23 mouse cellular contexts compared by ENCODE assay signal in the genomic region with DNA sequence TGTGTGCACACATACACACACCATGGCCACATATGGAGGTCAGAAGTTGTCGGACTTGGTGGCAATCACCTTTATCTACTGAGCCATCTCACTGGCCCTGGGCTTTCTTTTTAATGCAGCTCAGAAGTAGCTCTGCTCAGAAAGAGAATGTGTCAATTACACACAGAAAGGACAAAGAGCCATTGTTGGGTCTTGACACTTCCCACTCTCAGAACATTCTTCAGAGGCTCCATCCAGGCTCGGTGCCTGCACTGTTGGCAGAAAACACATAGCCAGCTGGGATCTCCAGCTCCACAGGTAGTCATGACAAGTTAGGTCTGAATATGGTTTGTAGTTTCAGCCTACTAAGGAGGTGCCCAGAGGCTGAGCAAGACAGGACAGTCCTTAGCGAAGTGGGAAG.
DNase-seq lines count a peak whose midpoint lies in the region; ATAC-seq lines count a peak whose summit lies in the region.
"Had no signal": no experiment of that assay in that cellular context is flagged by ENCODE, and none has a peak within 500 bp of the region (broad histone marks: within the 10 kb centered on the region; RNA-seq: fewer than 3 reads in every experiment).

No protein-coding gene starts in this region.

- no peak overlapping the region for H3K4me2 ChIP-seq in heart, embryonic 12.5 days
- H3K4me2 ChIP-seq: embryonic facial prominence, embryonic 13.5 days; forebrain, embryonic 13.5 days; hindbrain, embryonic 12.5 days; hindbrain, embryonic 15.5 days had no signal

- no peak for ATAC-seq in heart, embryonic 12.5 days (ENCODE audit: insufficient number of reproducible peaks, low FRiP score)
- ATAC-seq: activated CD4-positive, CD25-positive, alpha-beta regulatory T cell, adult 4 months; CD4-positive, CD25-positive, alpha-beta regulatory T cell, adult 4 months; forebrain, embryonic 13.5 days; forebrain, embryonic 16.5 days; intestine, postnatal 0 days had no signal

- peak; percentile 13 to 16 for DNase-seq in cerebellum, postnatal 25 days
- no peak for DNase-seq in cerebellum, adult 18-20 months
- peak; percentile 63 for DNase-seq in heart, adult 11 months
- DNase-seq in fat pad, adult 2 months (ENCODE audit: extremely low read depth, low read depth, low spot score): peak; percentile 98
- DNase-seq in yolk sac, embryonic 10.5 days (ENCODE audit: low spot score): no peak
- DNase-seq: adrenal gland, adult 8-10 months; adrenal gland, postnatal 25 days; gastrocnemius, postnatal 25 days; heart, adult 2 months; kidney, adult 2 months had no signal

- H3K9ac ChIP-seq in heart, embryonic 12.5 days: no peak overlapping the region
- H3K9ac ChIP-seq: embryonic facial prominence, embryonic 13.5 days; forebrain, embryonic 13.5 days; hindbrain, embryonic 12.5 days; hindbrain, embryonic 15.5 days had no signal

- H3K27ac ChIP-seq in heart, embryonic 12.5 days (ENCODE audit: poor library complexity, severe bottlenecking): no peak overlapping the region
- H3K27ac ChIP-seq: embryonic facial prominence, embryonic 10.5 days; embryonic facial prominence, embryonic 13.5 days; forebrain, embryonic 10.5 days; forebrain, embryonic 13.5 days; heart, adult 2 months; heart, embryonic 10.5 days; hindbrain, embryonic 12.5 days; hindbrain, embryonic 15.5 days had no signal

- no peak overlapping the region for H3K4me3 ChIP-seq in heart, embryonic 12.5 days
- H3K4me3 ChIP-seq: embryonic facial prominence, embryonic 10.5 days; embryonic facial prominence, embryonic 13.5 days; erythroblast, embryonic 14.5 days; forebrain, embryonic 10.5 days; forebrain, embryonic 13.5 days; heart, adult 2 months; heart, embryonic 10.5 days; hindbrain, embryonic 12.5 days; hindbrain, embryonic 15.5 days had no signal

- no peaks in the 10 kb centered on the region for H3K36me3 ChIP-seq in heart, embryonic 12.5 days
- H3K36me3 ChIP-seq: embryonic facial prominence, embryonic 10.5 days; embryonic facial prominence, embryonic 13.5 days; forebrain, embryonic 10.5 days; heart, embryonic 10.5 days; hindbrain, embryonic 12.5 days; hindbrain, embryonic 15.5 days had no signal

- peaks cover 5% of the 10 kb centered on the region; the same call in 1 of the 2 replicates for H3K4me1 ChIP-seq in heart, embryonic 12.5 days (replicated peaks)
- H3K4me1 ChIP-seq: embryonic facial prominence, embryonic 13.5 days; forebrain, embryonic 10.5 days; forebrain, embryonic 13.5 days; hindbrain, embryonic 15.5 days had no signal

- no peaks in the 10 kb centered on the region for H3K9me3 ChIP-seq in heart, embryonic 12.5 days (replicated peaks)
- H3K9me3 ChIP-seq: embryonic facial prominence, embryonic 10.5 days; embryonic facial prominence, embryonic 13.5 days; forebrain, embryonic 10.5 days; forebrain, embryonic 13.5 days; heart, embryonic 10.5 days; hindbrain, embryonic 12.5 days; hindbrain, embryonic 15.5 days had no signal

- 69% methylated on average over 3 of the region's 3 CpGs for WGBS in heart, embryonic 12.5 days

- H3K27me3 ChIP-seq in heart, embryonic 12.5 days (replicated peaks): no peaks in the 10 kb centered on the region
- H3K27me3 ChIP-seq: embryonic facial prominence, embryonic 13.5 days; forebrain, embryonic 13.5 days; hindbrain, embryonic 12.5 days; hindbrain, embryonic 15.5 days had no signal

Comparison
In these comparisons a context has a peak if more than half of its experiments do, and no peak if none do; other contexts are left out.
1. DNase-seq: peak in cerebellum, postnatal 25 days (2 of 2), heart, adult 11 months (single experiment) and fat pad, adult 2 months (single experiment); none in cerebellum, adult 18-20 months (0 of 2) and yolk sac, embryonic 10.5 days (single experiment).